Mouse (Mus musculus) midbrain, embryonic 16.5 days (tissue): ENCODE measurements at regions not wholly inside any gene's neighbourhood (a gene's known extent, or its start where the extent isn't known, plus 50 kb on each side); places are given as distances from the start of the nearest gene placed in this dataset.

Source experiments
- ATAC-seq: fragments of 200-750 bp; cut with Nextera tagmentation; 2 replicates; pipeline ENCODE4 v1.8.0; 2017; ENCODE audit warnings: moderate TSS enrichment
- H3K27ac ChIP-seq: fragments of 300-500 bp; sonication (generic); 2 replicates; pipeline ENCODE4 v1.5.1; 2014; ENCODE audit warnings: mild to moderate bottlenecking, low read length, mixed read lengths
- H3K27me3 ChIP-seq: fragments of 300-500 bp; sonication (generic); 2 replicates; pipeline ENCODE4 v1.6.1; 2014; ENCODE audit warnings: low read depth, low read length, mixed read lengths; ENCODE audit not compliant: control insufficient read depth, insufficient read depth
- H3K36me3 ChIP-seq: fragments of 300-500 bp; sonication (generic); 2 replicates; pipeline ENCODE4 v1.6.1; 2014; ENCODE audit warnings: mild to moderate bottlenecking, low read length, moderate library complexity, mixed read lengths; ENCODE audit not compliant: control insufficient read depth, insufficient read depth
- H3K4me1 ChIP-seq: fragments of 300-500 bp; sonication (generic); 2 replicates; pipeline ENCODE4 v1.6.1; 2014; ENCODE audit warnings: mild to moderate bottlenecking, low read length, mixed read lengths; ENCODE audit not compliant: control insufficient read depth, insufficient read depth
- H3K4me2 ChIP-seq: fragments of 300-500 bp; sonication (generic); 2 replicates; pipeline ENCODE4 v1.6.1; 2014; ENCODE audit warnings: mild to moderate bottlenecking, low read length, mixed read lengths
- H3K4me3 ChIP-seq: fragments of 300-500 bp; sonication (generic); 2 replicates; pipeline ENCODE4 v1.5.1; 2014; ENCODE audit warnings: low read depth, mild to moderate bottlenecking, low read length, moderate library complexity, mixed read lengths
- H3K9ac ChIP-seq: fragments of 300-500 bp; sonication (generic); 2 replicates; pipeline ENCODE4 v1.6.1; 2014; ENCODE audit warnings: low read depth, low read length, mixed read lengths
- H3K9me3 ChIP-seq: fragments of 300-500 bp; sonication (generic); replicated peaks from 2 replicates; pipeline ENCODE4 v1.6.1; 2014; ENCODE audit warnings: mild to moderate bottlenecking, low read length, mixed read lengths; ENCODE audit not compliant: control insufficient read depth, poor library complexity, severe bottlenecking
- WGBS: fragments of 180-500 bp; shearing (Covaris S2); extraction: QIAGEN DNeasy Blood & Tissue Kit; methylation state at CpG from one replicate; pipeline ENCODE4 v1.1.7; 2014; 5-methylcytosine and 5-hydroxymethylcytosine counted together

GRCm38 (mm10) chr5:119322411-119322810, 348.1 kb upstream of the Tbx3 start:
- H3K4me1 ChIP-seq, result no peaks in the 10 kb centered on the region
- H3K4me3 ChIP-seq, result no peak overlapping the region
- H3K9ac ChIP-seq, result no peak overlapping the region
- H3K36me3 ChIP-seq, result no peaks in the 10 kb centered on the region
- no peak overlapping the region for H3K27ac ChIP-seq
- no peak for ATAC-seq
- WGBS, result 22% methylated on average over 13 of the region's 13 CpGs
- H3K9me3 ChIP-seq, result no peaks in the 10 kb centered on the region
- no peaks in the 10 kb centered on the region for H3K27me3 ChIP-seq
- H3K4me2 ChIP-seq, result no peak overlapping the region

GRCm38 (mm10) chr5:119325681-119326255, 344.7 kb upstream of the Tbx3 start:
- Histone ChIP-seq H3K9me3 (no peaks in the 10 kb centered on the region), H3K36me3 (no peaks in the 10 kb centered on the region), H3K4me1 (no peaks in the 10 kb centered on the region), H3K27me3 (no peaks in the 10 kb centered on the region), H3K9ac (no peak overlapping the region), H3K4me3 (no peak overlapping the region), H3K4me2 (no peak overlapping the region), H3K27ac (no peak overlapping the region)
- WGBS, result 84% methylated on average over 13 of the region's 13 CpGs
- ATAC-seq, result no peak

DNA sequence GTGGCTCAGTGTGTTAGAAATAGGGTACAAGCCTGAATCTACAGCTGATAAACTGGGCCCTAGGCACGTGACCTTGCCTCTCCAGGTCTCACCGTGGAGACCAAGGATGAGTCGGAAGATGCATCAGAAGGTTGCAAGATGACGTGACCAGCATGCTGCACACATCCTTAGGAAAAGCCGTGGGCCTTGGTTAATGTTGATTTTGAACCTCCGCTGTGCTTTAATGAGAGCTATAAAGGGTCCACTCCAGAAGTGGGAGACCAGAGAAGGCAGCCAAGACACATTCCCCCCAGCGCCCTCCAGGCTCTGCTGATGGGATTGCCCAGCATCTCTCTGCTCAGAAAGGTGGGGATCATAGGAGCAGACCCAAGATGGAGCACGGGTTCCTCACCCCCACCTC, 343.6 kb upstream of the Tbx3 start:
- Histone ChIP-seq H3K4me2 (no peak overlapping the region), H3K4me1 (no peaks in the 10 kb centered on the region), H3K36me3 (no peaks in the 10 kb centered on the region), H3K27ac (no peak overlapping the region), H3K4me3 (no peak overlapping the region), H3K9ac (no peak overlapping the region), H3K27me3 (no peaks in the 10 kb centered on the region), H3K9me3 (no peaks in the 10 kb centered on the region)
- 88% methylated on average over 8 of the region's 8 CpGs for WGBS
- no peak for ATAC-seq

GRCm38 (mm10) chr5:119328971-119329370, 341.5 kb upstream of the Tbx3 start:
- Histone ChIP-seq H3K36me3 (no peaks in the 10 kb centered on the region), H3K9me3 (no peaks in the 10 kb centered on the region), H3K4me2 (no peak overlapping the region), H3K27me3 (no peaks in the 10 kb centered on the region), H3K9ac (no peak overlapping the region), H3K4me1 (no peaks in the 10 kb centered on the region), H3K4me3 (no peak overlapping the region), H3K27ac (no peak overlapping the region)
- no peak for ATAC-seq
- 89% methylated on average over 7 of the region's 7 CpGs for WGBS

DNA sequence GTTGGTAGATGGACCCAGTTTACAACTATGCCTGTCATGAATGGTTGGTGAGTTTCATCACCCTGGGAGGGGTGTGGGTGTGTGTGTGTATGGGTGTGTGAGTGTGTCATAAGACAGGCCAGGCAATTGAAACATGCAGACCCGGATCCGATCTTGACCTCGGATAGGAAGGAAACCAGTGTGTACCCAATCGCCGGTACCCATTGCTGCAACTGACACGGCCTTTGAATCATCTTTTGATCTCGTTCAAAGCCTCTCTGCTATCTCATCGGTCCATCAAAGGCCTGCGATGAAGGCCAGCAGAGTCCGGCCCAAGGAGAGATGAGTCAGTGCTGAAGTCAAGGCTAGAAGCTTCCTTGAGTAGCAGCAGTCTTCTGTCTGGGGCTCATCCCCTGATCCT, 341.1 kb upstream of the Tbx3 start:
- no peaks in the 10 kb centered on the region for H3K9me3 ChIP-seq
- H3K27me3 ChIP-seq, result no peaks in the 10 kb centered on the region
- H3K4me1 ChIP-seq, result no peaks in the 10 kb centered on the region
- H3K4me3 ChIP-seq, result no peak overlapping the region
- 88% methylated on average over 10 of the region's 10 CpGs for WGBS
- no peak overlapping the region for H3K9ac ChIP-seq
- H3K27ac ChIP-seq, result no peak overlapping the region
- no peak for ATAC-seq
- no peak overlapping the region for H3K4me2 ChIP-seq
- H3K36me3 ChIP-seq, result no peaks in the 10 kb centered on the region

DNA sequence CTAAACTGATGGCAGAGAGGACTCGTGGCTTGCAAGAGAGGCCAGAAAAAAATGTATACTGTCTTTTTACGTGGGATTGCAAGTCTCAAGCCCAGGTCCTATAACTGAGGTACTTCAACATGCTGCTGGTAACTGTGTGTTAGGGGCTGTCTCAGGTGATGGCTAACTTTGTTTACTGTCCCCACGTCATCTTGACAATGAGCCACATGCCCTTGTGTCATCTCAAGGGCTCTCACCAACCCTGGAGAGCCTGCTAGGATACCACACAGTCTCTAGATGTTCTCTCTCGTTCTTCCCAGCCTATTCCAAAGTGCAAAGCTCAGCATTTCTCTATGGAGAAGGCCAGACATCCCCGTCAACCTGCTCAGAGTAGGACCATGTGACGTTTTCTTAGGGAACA, 340.6 kb upstream of the Tbx3 start:
- Histone ChIP-seq H3K9ac (no peak overlapping the region), H3K27me3 (no peaks in the 10 kb centered on the region), H3K36me3 (no peaks in the 10 kb centered on the region), H3K9me3 (no peaks in the 10 kb centered on the region), H3K4me3 (no peak overlapping the region), H3K4me1 (no peaks in the 10 kb centered on the region), H3K27ac (no peak overlapping the region), H3K4me2 (no peak overlapping the region)
- 84% methylated on average over 6 of the region's 6 CpGs for WGBS
- ATAC-seq, result no peak

- Histone ChIP-seq H3K4me3 (no peak overlapping the region), H3K4me1 (no peaks in the 10 kb centered on the region), H3K27me3 (no peaks in the 10 kb centered on the region), H3K9me3 (no peaks in the 10 kb centered on the region), H3K36me3 (no peaks in the 10 kb centered on the region), H3K4me2 (no peak overlapping the region), H3K27ac (no peak overlapping the region), H3K9ac (no peak overlapping the region)
- 66% methylated on average over 3 of the region's 3 CpGs for WGBS
- ATAC-seq, result no peak
Observed at GRCm38 (mm10) chr5:119331461-119331860, 339.0 kb upstream of the Tbx3 start.

- WGBS, result 79% methylated on average over 7 of the region's 7 CpGs
- Histone ChIP-seq H3K4me3 (no peak overlapping the region), H3K27me3 (no peaks in the 10 kb centered on the region), H3K9ac (no peak overlapping the region), H3K36me3 (no peaks in the 10 kb centered on the region), H3K4me1 (no peaks in the 10 kb centered on the region), H3K27ac (no peak overlapping the region), H3K4me2 (no peak overlapping the region), H3K9me3 (no peaks in the 10 kb centered on the region)
- no peak for ATAC-seq
Observed at GRCm38 (mm10) chr5:119332621-119333020, 337.8 kb upstream of the Tbx3 start.

DNA sequence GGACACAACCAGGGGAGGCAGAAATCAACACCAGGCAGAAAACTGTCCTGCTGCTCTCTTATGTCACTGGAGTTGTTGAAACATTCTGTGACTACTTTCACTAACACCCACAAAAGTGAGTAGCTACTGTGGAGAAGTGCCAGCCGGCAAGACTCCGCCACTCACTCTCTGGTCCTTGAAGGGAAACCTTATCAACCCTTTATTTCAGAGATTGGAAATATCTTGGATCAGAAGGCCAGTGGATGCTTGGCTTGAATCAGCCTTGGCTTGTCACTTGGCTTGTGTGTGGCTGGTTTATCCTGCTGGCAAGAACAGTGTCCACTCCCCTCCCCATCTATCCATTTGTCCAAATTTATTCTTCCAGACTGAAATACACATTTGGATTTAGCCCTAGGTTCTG, 335.3 kb upstream of the Tbx3 start:
- no peaks in the 10 kb centered on the region for H3K36me3 ChIP-seq
- no peak overlapping the region for H3K4me2 ChIP-seq
- no peaks in the 10 kb centered on the region for H3K9me3 ChIP-seq
- H3K27ac ChIP-seq, result no peak overlapping the region
- H3K9ac ChIP-seq, result no peak overlapping the region
- 98% methylated on average over 2 of the region's 2 CpGs for WGBS
- ATAC-seq, result no peak
- H3K27me3 ChIP-seq, result no peaks in the 10 kb centered on the region
- no peak overlapping the region for H3K4me3 ChIP-seq
- H3K4me1 ChIP-seq, result no peaks in the 10 kb centered on the region
